Mouse (Mus musculus) erythroblast, embryonic 14.5 days (primary cell): ENCODE results near the gene N6amt1.

Experiments
- GATA1 ChIP-seq: IDR thresholded peaks from 2 replicates; pipeline ENCODE4 v1.6.1; 2012; ENCODE audit warnings: low read length, inconsistent platforms, mixed read lengths
- TAL1 ChIP-seq: IDR thresholded peaks from 3 replicates; pipeline ENCODE4 v1.6.1; 2012; ENCODE audit warnings: low read length, inconsistent platforms, mixed read lengths

DNA sequence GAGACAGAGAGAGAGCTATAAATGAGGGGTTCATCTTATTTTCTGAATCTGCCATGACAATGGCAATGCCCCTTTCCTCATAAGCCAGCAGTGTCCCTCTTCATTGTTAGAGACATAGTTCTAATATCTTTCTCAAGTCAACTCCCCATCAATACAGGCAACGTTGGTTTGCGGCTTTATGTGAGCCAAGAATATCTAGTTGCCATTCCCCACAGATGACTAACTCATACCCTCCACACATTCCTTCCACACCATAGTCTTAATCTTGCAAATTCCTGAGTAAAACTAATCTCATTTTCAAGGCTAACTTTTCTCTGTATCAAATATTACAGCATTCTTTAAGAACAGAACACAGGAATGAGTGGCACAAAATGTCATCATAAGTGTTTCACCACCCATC, 29.0 kb downstream of the N6amt1 start:
- TF ChIP-seq GATA1 (no peak), TAL1 (no peak)
